Mouse (Mus musculus): Measurements from ENCODE around the gene Tph2. TPM values are rescaled to one million over a fixed set of nuclear protein-coding genes. Genes with fewer than 3 reads are reported as not detected.

Gene Tph2
- polyA plus RNA-seq, 1 experiment = not detected

DNA sequence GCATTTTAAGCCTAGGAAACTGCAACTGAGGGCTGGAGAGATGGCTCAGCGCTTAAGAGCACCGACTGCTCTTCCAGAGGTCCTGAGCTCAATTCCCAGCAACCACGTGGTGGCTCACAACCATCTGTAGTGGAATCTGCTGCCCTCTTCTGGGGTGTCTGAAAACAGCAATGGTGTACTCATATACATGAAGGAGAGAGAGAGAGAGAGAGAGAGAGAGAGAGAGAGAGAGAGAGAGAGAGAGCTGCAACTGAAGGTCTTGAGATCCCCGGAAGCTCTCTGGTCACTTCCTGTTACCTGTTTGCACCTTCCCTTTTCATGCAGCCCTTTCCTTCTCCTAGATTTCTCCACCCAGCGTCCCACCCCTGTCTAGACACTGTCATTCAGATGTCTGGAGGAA lies 24.5 kb downstream of the Tph2 start:
- no peak for TF ChIP-seq TAL1 (IDR thresholded peaks at IDR 0.05; ENCODE audit: low read length)
- no peak for TF ChIP-seq GATA1 (IDR thresholded peaks at IDR 0.05; ENCODE audit: low read length)
- Histone ChIP-seq H3K36me3 (ENCODE audit: control insufficient read depth) (no peaks in the 10 kb centered on the region), H3K4me3 (replicated peaks) (no peak overlapping the region), H3K27me3 (ENCODE audit: control insufficient read depth) (peaks cover 3% of the 10 kb centered on the region), H3K4me1 (ENCODE audit: control insufficient read depth) (no peaks in the 10 kb centered on the region), H3K9me3 (ENCODE audit: control insufficient read depth, low read length) (peaks cover 7% of the 10 kb centered on the region; the same call in 1 of the 2 replicates)

DNA sequence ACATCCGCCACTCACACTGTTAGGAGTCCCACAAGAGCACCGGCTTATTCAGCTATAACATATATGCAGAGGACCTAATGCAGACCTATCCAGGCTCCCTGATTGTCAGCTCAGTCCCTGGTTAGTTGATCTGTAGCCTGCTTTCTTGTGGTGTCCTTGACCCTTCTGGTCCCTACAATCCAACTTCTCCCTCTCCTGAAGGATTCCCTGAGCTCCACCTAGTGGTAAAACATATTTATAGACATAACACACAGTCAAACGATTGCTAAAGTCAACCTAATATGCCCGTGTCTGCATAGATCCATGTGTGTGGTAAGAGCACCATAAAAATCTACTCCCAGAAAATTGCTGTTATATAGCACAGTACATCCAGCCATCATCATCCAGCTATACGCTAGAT lies 37.5 kb downstream of the Tph2 start:
- peaks cover 6% of the 10 kb centered on the region; the same call in 1 of the 2 replicates for H3K9me3 ChIP-seq (ENCODE audit: control insufficient read depth, low read length)
- H3K27me3 ChIP-seq (ENCODE audit: control insufficient read depth) = no peaks in the 10 kb centered on the region
- no peaks in the 10 kb centered on the region for H3K4me1 ChIP-seq (ENCODE audit: control insufficient read depth)
- TF ChIP-seq GATA1 (IDR thresholded peaks at IDR 0.05; ENCODE audit: low read length) (no peak), TAL1 (IDR thresholded peaks at IDR 0.05; ENCODE audit: low read length) (no peak)
- no peaks in the 10 kb centered on the region for H3K36me3 ChIP-seq (ENCODE audit: control insufficient read depth)
- no peak overlapping the region for H3K4me3 ChIP-seq (replicated peaks)

DNA sequence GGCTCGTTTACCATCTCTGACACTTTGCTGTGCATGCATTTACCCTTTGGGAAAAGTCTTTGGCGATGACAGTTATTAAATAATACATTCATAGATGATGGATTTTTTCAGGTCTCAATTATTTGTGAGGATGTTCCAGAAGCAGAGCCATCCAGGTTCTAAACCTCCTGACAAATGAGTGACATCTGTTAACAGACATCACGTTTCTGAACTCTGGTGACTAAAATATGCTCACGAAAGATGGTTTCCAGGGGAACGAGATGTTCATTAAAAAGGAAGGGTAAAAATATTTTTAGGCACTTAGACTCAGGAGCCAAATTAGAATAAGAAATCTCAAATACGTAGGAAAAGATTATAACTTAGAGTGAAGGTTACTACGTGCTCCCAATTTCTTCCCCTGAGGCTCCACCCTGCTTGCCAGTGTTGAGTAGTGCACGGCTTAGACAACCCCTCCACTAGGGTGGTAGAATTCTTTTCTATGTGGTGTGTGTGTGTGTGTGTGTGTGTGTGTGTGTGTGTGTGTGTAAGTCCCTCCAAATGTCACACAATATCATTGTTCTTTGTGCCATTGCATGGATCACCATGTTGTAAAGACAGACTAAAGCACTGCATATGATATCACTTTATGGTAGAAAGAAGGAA lies 38.4 kb downstream of the Tph2 start:
- Histone ChIP-seq H3K27me3 (ENCODE audit: control insufficient read depth) (no peaks in the 10 kb centered on the region), H3K4me3 (replicated peaks) (no peak overlapping the region)
- TF ChIP-seq TAL1 (IDR thresholded peaks at IDR 0.05; ENCODE audit: low read length) = no peak
- no peak for TF ChIP-seq GATA1 (IDR thresholded peaks at IDR 0.05; ENCODE audit: low read length)

DNA sequence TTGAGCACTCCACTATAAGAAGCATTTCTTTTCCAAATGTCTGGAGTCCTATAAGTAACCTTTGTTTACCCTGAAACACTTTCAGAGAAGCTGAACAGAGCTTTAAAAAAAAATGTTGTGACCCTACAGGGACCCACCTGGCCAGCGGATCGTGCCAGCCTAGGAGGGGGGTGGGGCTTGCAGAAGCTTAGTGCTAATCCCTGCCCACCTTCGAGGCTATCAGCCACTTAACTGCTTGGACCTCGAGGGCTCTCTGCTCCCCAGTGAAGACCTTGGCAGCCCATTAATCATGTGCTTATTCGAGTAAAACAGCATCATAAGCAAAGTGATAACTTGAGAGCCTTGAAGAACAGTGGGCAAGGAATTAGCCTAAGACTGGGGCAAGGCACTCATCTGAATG lies 40.3 kb downstream of the Tph2 start:
- Histone ChIP-seq H3K4me3 (replicated peaks) (no peak overlapping the region), H3K27me3 (ENCODE audit: control insufficient read depth) (no peaks in the 10 kb centered on the region), H3K36me3 (ENCODE audit: control insufficient read depth) (no peaks in the 10 kb centered on the region), H3K9me3 (ENCODE audit: control insufficient read depth, low read length) (peaks cover 2% of the 10 kb centered on the region; the same call in 1 of the 2 replicates), H3K4me1 (ENCODE audit: control insufficient read depth) (no peaks in the 10 kb centered on the region)
- TF ChIP-seq GATA1 (IDR thresholded peaks at IDR 0.05; ENCODE audit: low read length) (no peak), TAL1 (IDR thresholded peaks at IDR 0.05; ENCODE audit: low read length) (no peak)

More for the DNA sequence above, 38.4 kb downstream of the Tph2 start:
- no peaks in the 10 kb centered on the region for H3K36me3 ChIP-seq (ENCODE audit: control insufficient read depth)
- no peaks in the 10 kb centered on the region for H3K4me1 ChIP-seq (ENCODE audit: control insufficient read depth)
- peaks cover 2% of the 10 kb centered on the region; the same call in 1 of the 2 replicates for H3K9me3 ChIP-seq (ENCODE audit: control insufficient read depth, low read length)

DNA sequence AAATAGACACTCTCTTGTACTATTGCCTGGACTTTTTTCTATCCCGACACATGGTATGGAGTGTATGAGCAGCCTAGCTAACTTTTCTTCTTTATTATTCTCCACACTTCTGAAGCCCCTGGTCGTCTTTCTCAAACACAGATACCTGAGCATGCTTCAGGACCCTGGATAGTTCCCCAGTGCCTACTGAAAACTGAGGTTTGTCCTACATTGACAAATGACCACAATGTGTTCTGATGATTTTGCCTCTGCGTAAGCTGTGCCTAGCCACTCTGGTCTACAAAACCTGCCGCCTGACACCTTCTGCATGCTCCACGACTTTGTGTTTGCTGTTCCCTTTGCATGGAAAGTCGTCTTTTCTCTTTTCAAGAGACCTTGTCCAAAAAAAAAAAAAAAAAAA lies 41.2 kb downstream of the Tph2 start:
- TF ChIP-seq GATA1 (IDR thresholded peaks at IDR 0.05; ENCODE audit: low read length) = no peak
- no peak for TF ChIP-seq TAL1 (IDR thresholded peaks at IDR 0.05; ENCODE audit: low read length)
- Histone ChIP-seq H3K36me3 (ENCODE audit: control insufficient read depth) (no peaks in the 10 kb centered on the region), H3K4me3 (replicated peaks) (no peak overlapping the region), H3K4me1 (ENCODE audit: control insufficient read depth) (no peaks in the 10 kb centered on the region), H3K9me3 (ENCODE audit: control insufficient read depth, low read length) (peaks cover 2% of the 10 kb centered on the region; the same call in 1 of the 2 replicates), H3K27me3 (ENCODE audit: control insufficient read depth) (no peaks in the 10 kb centered on the region)

DNA sequence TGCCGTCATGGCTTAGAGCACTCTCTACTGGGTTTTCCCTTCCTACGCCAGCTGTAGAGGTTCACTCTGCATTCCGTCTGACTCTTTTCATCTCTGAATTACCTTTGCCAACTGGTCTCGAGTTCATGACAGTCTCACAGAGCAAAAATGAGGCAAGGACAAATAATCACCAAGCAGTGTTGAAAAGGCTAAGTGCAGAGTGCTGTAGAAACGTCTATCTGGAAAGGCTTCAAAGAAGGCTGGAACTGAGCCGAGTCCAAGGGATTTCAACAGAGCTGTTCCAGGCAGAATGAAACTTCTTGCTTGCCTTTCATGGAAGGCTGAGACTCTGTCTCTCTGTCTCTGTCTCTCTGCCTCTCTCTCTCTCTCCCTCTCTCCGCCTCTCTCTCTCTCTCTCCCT lies 47.8 kb downstream of the Tph2 start:
- H3K4me3 ChIP-seq (replicated peaks) = no peak overlapping the region
- peaks cover 21% of the 10 kb centered on the region for H3K9me3 ChIP-seq (ENCODE audit: control insufficient read depth, low read length)
- TF ChIP-seq TAL1 (IDR thresholded peaks at IDR 0.05; ENCODE audit: low read length) (no peak), GATA1 (IDR thresholded peaks at IDR 0.05; ENCODE audit: low read length) (no peak)
- no peaks in the 10 kb centered on the region for H3K4me1 ChIP-seq (ENCODE audit: control insufficient read depth)
- no peaks in the 10 kb centered on the region for H3K36me3 ChIP-seq (ENCODE audit: control insufficient read depth)
- H3K27me3 ChIP-seq (ENCODE audit: control insufficient read depth) = no peaks in the 10 kb centered on the region

DNA sequence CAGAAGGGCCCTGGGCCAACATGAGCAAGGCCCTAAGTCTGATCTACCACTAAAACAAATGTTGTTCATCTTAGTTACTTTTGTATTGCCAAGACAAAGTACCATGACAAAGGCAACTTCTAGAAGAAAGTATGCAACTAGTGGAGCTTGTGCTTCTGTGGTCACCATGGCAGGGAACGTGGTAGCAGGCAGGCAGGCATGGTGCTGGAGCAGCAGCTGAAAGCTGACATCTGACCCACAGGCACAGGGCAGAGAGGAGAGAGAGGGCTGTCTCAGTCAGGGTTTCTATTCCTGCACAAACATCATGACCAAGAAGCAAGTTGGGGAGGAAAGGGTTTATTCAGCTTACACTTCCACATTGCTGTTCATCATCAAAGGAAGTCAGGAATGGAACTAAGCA lies 56.9 kb downstream of the Tph2 start:
- H3K4me3 ChIP-seq (replicated peaks) = no peak overlapping the region
- TF ChIP-seq TAL1 (IDR thresholded peaks at IDR 0.05; ENCODE audit: low read length) (no peak), GATA1 (IDR thresholded peaks at IDR 0.05; ENCODE audit: low read length) (no peak)
- H3K9me3 ChIP-seq (ENCODE audit: control insufficient read depth, low read length) = peaks cover 17% of the 10 kb centered on the region; the same call in 1 of the 2 replicates
- H3K36me3 ChIP-seq (ENCODE audit: control insufficient read depth) = no peaks in the 10 kb centered on the region
- H3K4me1 ChIP-seq (ENCODE audit: control insufficient read depth) = no peaks in the 10 kb centered on the region
- H3K27me3 ChIP-seq (ENCODE audit: control insufficient read depth) = no peaks in the 10 kb centered on the region

DNA sequence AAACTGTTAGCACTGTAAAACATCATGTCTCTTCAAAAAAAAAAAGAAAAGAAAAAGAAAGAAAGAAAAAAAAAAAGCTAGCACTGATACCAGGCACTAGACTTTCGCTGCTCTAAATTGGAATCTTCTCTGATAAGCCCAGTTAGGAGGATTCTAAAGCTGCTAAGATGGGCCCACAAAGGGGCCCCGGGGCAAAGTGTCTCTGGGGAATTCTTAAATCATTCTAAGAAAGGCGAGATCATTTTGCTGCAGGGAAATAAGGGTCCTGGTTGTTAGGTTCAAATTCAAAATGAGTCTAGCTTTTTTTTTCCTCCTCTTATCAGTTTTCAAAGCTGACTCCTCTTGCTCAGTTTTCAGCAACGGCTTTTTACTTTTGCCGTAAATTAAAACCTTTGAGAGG lies 59.3 kb downstream of the Tph2 start:
- Histone ChIP-seq H3K4me1 (ENCODE audit: control insufficient read depth) (no peaks in the 10 kb centered on the region), H3K9me3 (ENCODE audit: control insufficient read depth, low read length) (peaks cover 26% of the 10 kb centered on the region), H3K36me3 (ENCODE audit: control insufficient read depth) (no peaks in the 10 kb centered on the region), H3K4me3 (replicated peaks) (no peak overlapping the region), H3K27me3 (ENCODE audit: control insufficient read depth) (no peaks in the 10 kb centered on the region)
- TF ChIP-seq TAL1 (IDR thresholded peaks at IDR 0.05; ENCODE audit: low read length) (no peak), GATA1 (IDR thresholded peaks at IDR 0.05; ENCODE audit: low read length) (no peak)

DNA sequence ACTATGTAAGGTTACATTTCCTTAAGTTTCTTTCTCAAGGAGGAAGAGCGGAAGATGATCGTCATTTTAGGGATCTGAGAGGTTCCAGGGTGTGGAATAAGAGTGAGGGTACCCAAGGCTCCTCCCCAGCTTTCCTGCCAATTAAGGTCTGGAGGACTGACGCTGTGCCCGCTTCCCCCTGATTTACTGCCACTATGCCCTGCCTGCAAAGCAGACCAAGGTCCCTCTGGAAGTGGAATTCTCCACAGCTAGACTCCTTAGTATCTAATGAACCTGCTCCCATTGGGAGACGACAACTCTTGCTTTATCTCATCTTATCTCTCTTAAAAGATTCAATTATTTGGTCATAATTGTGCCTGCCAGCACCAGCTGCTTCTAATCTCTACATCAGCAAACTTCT lies 59.8 kb downstream of the Tph2 start:
- Histone ChIP-seq H3K27me3 (ENCODE audit: control insufficient read depth) (no peaks in the 10 kb centered on the region), H3K36me3 (ENCODE audit: control insufficient read depth) (no peaks in the 10 kb centered on the region), H3K9me3 (ENCODE audit: control insufficient read depth, low read length) (peaks cover 27% of the 10 kb centered on the region), H3K4me3 (replicated peaks) (no peak overlapping the region), H3K4me1 (ENCODE audit: control insufficient read depth) (no peaks in the 10 kb centered on the region)
- TF ChIP-seq GATA1 (IDR thresholded peaks at IDR 0.05; ENCODE audit: low read length) = no peak
- no peak for TF ChIP-seq TAL1 (IDR thresholded peaks at IDR 0.05; ENCODE audit: low read length)
